Mouse (Mus musculus): Measurements from ENCODE around the gene Ddx24. TPM values are rescaled to one million over a fixed set of nuclear protein-coding genes. Genes with fewer than 3 reads are reported as not detected.

Gene Ddx24
- total RNA-seq, 1 experiment from 2014 or later = 129 TPM

- ATAC-seq (replicated peaks in 1 of 2; ENCODE audit: insufficient read depth in 1 of 2, low FRiP score in 2 of 2, low TSS enrichment in 1 of 2, low read depth in 1 of 2, poor library complexity in 2 of 2, severe bottlenecking in 2 of 2) = no peak
Observed at GRCm38 (mm10) chr12:103361539-103362307, 63.9 kb downstream of the Ddx24 start.

- no peak for ATAC-seq (replicated peaks in 1 of 2; ENCODE audit: insufficient read depth in 1 of 2, low FRiP score in 2 of 2, low TSS enrichment in 1 of 2, low read depth in 1 of 2, poor library complexity in 2 of 2, severe bottlenecking in 2 of 2)
Observed at GRCm38 (mm10) chr12:103360812-103361211, 64.8 kb downstream of the Ddx24 start.

DNA sequence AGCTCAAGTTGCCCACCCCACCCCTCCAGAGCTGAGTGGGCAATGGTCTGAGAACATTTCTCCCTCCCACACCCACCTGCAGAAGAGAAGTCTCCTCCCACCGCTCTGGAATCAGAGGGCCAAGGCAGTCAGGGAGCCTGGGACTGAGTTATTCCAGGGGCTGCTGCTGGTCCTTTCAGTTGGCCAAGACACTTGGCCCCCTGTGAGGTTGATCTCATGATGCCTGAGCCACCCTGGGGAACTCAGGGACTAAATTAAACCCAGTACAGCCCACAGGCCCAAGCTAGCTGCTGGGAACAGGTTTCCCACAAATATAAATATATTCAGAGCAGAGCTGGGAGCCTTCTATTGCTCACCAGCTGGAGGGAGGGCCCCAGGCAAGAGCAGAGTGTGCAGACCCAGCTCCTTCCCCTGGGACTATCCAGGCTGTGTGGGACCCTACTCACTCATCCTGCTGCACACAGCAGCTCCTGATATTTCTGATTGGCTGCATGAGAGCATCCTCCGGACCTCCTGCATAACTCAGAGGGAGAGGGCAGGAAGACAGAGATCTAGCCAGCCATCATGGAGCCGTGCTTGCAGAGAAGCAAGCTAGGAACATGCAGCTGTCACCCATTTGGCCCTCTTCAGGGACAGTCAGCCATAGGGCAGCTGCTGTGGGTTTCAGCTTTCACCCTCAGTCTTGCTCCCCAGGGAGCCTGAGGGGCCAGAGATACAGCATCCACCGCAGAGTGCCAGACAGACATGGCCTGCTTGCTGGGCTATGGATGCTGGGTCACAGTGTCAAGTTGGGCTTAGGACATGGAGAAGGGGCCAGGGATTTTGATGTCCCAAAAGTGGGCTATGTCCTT, 66.5 kb downstream of the Ddx24 start:
- no peak for ATAC-seq (replicated peaks in 1 of 2; ENCODE audit: insufficient read depth in 1 of 2, low FRiP score in 2 of 2, low TSS enrichment in 1 of 2, low read depth in 1 of 2, poor library complexity in 2 of 2, severe bottlenecking in 2 of 2)

DNA sequence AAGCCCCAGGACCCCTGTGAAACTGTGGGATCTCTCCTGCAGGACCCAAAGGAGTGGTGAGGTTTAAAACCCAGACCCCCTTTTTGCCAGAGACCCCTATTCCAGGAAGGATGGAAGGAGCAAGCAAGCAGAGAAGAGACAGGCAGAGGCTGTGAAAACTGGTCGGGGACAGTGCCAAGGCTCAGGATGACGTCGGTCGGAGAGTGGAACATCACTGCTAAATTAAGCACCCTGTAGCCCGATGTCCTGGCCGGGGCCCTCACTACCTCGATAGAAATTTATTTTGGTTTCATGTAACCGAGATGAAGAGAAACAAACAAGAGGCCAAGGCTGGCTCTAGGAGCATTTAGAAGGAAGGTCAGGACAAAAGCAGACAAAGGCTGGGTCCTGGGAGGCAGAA, 67.4 kb downstream of the Ddx24 start:
- no peak for ATAC-seq (replicated peaks in 1 of 2; ENCODE audit: insufficient read depth in 1 of 2, low FRiP score in 2 of 2, low TSS enrichment in 1 of 2, low read depth in 1 of 2, poor library complexity in 2 of 2, severe bottlenecking in 2 of 2)

Other genes starting within 250 kb of the Ddx24 start
- not detected in 2 replicates for gene Prima1, start 183.7 kb downstream of the Ddx24 start, total RNA-seq (2017)
- gene Fam181a, start 114.9 kb downstream of the Ddx24 start, total RNA-seq (2017) = not detected in 2 replicates
- 3.3 TPM in 1 of 2 replicates, not detected in the other for gene Asb2, start 69.8 kb downstream of the Ddx24 start, total RNA-seq (2017)
- gene Otub2, start 37.1 kb downstream of the Ddx24 start, total RNA-seq (2017) = 3.4 and 5.2 TPM in 2 replicates
- 1.2 and 4.7 TPM in 2 replicates for gene 9330161L09Rik, start 18.0 kb downstream of the Ddx24 start, total RNA-seq (2017)
- 137 and 147 TPM in 2 replicates for gene Ifi27, start 8.4 kb upstream of the Ddx24 start, total RNA-seq (2017)
- 25.4 and 57.7 TPM in 2 replicates for gene Ifi27l2a, start 17.9 kb upstream of the Ddx24 start, total RNA-seq (2017)
- gene Ifi27l2b, start 31.4 kb upstream of the Ddx24 start, total RNA-seq (2017) = not detected in 2 replicates
- gene Ppp4r4, start 106.5 kb upstream of the Ddx24 start, total RNA-seq (2017) = 0.13 and 0.45 TPM in 2 replicates
- not detected in 2 replicates for gene Serpina10, start 205.6 kb upstream of the Ddx24 start, total RNA-seq (2017)
- gene Serpina6, start 231.4 kb upstream of the Ddx24 start, total RNA-seq (2017) = not detected in 2 replicates

Data from hematopoietic stem cell, adult 5-6 weeks (primary cell).